Mouse (Mus musculus) hindbrain, embryonic 16.5 days (tissue): Measurements from ENCODE around the gene Ctdsp1. TPM values are rescaled to one million over a fixed set of nuclear protein-coding genes. Genes with fewer than 3 reads are reported as not detected.

ENCODE experiments used
- ATAC-seq: fragments of 200-750 bp; cut with Nextera tagmentation; 2 replicates; pipeline ENCODE4 v1.8.0; 2017; ENCODE audit warnings: moderate TSS enrichment, moderate library complexity
- H3K27ac ChIP-seq: fragments of 300-500 bp; sonication (generic); 2 replicates; pipeline ENCODE4 v1.5.1; 2014; ENCODE audit warnings: low read depth, mild to moderate bottlenecking, control low read depth, low read length, moderate library complexity
- H3K27me3 ChIP-seq: fragments of 300-500 bp; sonication (generic); replicated peaks from 2 replicates; pipeline ENCODE4 v1.6.1; 2014; ENCODE audit warnings: low read length; ENCODE audit not compliant: control insufficient read depth, insufficient read depth
- H3K36me3 ChIP-seq: fragments of 300-500 bp; sonication (generic); 2 replicates; pipeline ENCODE4 v1.6.1; 2014; ENCODE audit warnings: mild to moderate bottlenecking, low read length, moderate library complexity, mixed read lengths; ENCODE audit not compliant: control insufficient read depth, insufficient read depth
- H3K4me1 ChIP-seq: fragments of 300-500 bp; sonication (generic); 2 replicates; pipeline ENCODE4 v1.6.1; 2014; ENCODE audit warnings: low read depth, low read length; ENCODE audit not compliant: control insufficient read depth, insufficient read depth
- H3K4me2 ChIP-seq: fragments of 300-500 bp; sonication (generic); 2 replicates; pipeline ENCODE4 v1.6.1; 2014; ENCODE audit warnings: mild to moderate bottlenecking, low read length, control low read depth, moderate library complexity
- H3K4me3 ChIP-seq: fragments of 300-500 bp; sonication (generic); 2 replicates; pipeline ENCODE4 v1.5.1; 2014; ENCODE audit warnings: mild to moderate bottlenecking, low read length, control low read depth, moderate library complexity
- H3K9ac ChIP-seq: fragments of 300-500 bp; sonication (generic); 2 replicates; pipeline ENCODE4 v1.6.1; 2014; ENCODE audit warnings: low read depth, mild to moderate bottlenecking, control low read depth, low read length, moderate library complexity
- H3K9me3 ChIP-seq: fragments of 300-500 bp; sonication (generic); 2 replicates; pipeline ENCODE4 v1.6.1; 2014; ENCODE audit warnings: mild to moderate bottlenecking, low read length, moderate library complexity; ENCODE audit not compliant: control insufficient read depth
- WGBS: fragments of 180-500 bp; shearing (Covaris S2); extraction: QIAGEN DNeasy Blood & Tissue Kit; methylation state at CpG from one replicate; pipeline ENCODE4 v1.1.7; 2014; 5-methylcytosine and 5-hydroxymethylcytosine counted together
- polyA plus RNA-seq: library from polyadenylated mRNA; unstranded; fragments of >200 nt; fragmentation: Nextera tagmentation; extraction: Ambion mirVana; gene quantifications from 2 replicates; pipeline ENCODE4 v1.2.1, GENCODE M21; 2015

Gene Ctdsp1
- polyA plus RNA-seq, 1 experiment from 2014 or later = 20.0 TPM

DNA sequence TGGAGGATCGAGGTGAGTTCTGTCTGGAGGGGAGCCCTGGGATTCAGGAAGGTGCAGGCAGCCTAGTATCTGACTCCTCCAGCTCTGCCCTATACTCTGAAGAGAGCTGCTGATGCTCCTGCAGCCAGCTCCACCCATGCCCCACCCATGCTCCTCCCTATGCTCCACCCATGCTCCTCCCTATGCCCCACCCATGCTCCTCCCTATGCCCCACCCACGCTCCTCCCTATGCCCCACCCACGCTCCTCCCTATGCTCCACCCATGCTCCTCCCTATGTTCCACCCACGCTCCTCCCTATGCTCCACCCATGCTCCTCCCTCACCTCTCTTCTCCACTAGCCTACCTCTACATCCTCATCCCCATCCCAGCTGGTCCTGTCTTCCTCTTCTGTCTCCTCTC is 23.8 kb downstream of the Ctdsp1 start:
- no peak overlapping the region for H3K4me3 ChIP-seq
- no peaks in the 10 kb centered on the region for H3K27me3 ChIP-seq
- H3K4me1 ChIP-seq = no peaks in the 10 kb centered on the region
- no peak overlapping the region for H3K27ac ChIP-seq
- no peak for ATAC-seq
- no peak overlapping the region for H3K4me2 ChIP-seq
- H3K9me3 ChIP-seq = no peaks in the 10 kb centered on the region
- no peaks in the 10 kb centered on the region for H3K36me3 ChIP-seq
- H3K9ac ChIP-seq = no peak overlapping the region
- WGBS = 52% methylated on average over 4 of the region's 4 CpGs

DNA sequence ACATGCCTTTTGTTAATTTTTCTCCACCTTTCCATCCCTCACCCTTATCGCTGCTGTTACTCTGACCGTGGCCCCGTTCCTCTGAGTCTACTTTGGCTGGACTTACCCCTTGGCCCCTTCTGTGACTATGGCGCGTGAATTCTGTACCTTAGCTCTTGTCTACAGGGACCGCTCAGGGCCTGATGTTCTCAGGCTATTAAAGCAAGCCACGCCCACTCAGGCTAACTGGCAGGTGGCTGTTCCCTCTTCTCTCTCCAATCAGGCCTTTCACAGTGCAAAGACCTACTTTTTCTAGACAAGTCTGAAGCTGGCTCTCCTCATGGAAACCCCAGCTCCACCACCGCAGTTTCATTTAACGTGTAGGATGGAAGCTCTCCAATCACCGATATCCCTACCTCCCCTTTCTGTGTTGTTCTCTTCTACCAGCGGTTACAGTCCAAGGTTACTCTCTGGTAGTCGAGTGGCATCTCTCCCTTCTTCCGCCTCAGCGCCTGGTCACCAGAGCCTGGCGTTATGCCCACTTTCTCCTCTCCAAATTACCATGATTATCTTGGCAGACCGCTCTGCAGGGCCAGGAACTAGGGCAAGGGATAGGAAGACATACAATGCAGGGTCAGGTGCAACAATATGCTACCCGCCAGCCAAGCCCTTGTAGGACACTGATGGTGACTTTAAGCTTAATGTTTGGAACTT is 27.6 kb downstream of the Ctdsp1 start:
- Histone ChIP-seq H3K27me3 (no peaks in the 10 kb centered on the region), H3K4me1 (0 out of 2 replicates have a peak, but pooled peaks cover 2% of the 10 kb centered on the region), H3K27ac (no peak overlapping the region), H3K9me3 (no peaks in the 10 kb centered on the region), H3K4me2 (no peak overlapping the region), H3K4me3 (no peak overlapping the region), H3K36me3 (no peaks in the 10 kb centered on the region), H3K9ac (no peak overlapping the region)
- 80% methylated on average over 17 of the region's 17 CpGs for WGBS
- no peak for ATAC-seq

DNA sequence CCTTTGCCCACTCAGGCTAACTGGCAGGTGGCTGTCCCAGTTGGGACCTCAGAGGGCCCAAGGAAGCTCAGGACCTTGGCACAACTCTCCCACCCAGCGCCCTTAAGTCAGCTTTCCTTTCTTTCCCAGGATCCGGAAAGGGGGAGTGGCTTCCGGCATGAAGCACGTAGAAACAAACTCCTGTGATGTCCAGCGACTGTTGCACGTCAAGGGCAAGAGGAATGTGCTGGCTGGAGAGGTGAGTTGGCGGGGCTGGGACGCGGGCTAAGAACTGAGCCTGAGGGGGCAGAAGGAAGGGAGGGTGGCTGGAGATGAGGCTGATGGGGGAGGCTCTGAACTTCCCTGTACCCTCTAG is 28.1 kb downstream of the Ctdsp1 start:
- H3K4me2 ChIP-seq = no peak overlapping the region
- H3K4me1 ChIP-seq = 0 out of 2 replicates have a peak, but pooled peaks cover 2% of the 10 kb centered on the region
- 69% methylated on average over 9 of the region's 9 CpGs for WGBS
- H3K9me3 ChIP-seq = no peaks in the 10 kb centered on the region
- H3K27me3 ChIP-seq = no peaks in the 10 kb centered on the region
- no peak overlapping the region for H3K27ac ChIP-seq
- no peaks in the 10 kb centered on the region for H3K36me3 ChIP-seq
- H3K9ac ChIP-seq = no peak overlapping the region
- ATAC-seq = no peak
- no peak overlapping the region for H3K4me3 ChIP-seq

DNA sequence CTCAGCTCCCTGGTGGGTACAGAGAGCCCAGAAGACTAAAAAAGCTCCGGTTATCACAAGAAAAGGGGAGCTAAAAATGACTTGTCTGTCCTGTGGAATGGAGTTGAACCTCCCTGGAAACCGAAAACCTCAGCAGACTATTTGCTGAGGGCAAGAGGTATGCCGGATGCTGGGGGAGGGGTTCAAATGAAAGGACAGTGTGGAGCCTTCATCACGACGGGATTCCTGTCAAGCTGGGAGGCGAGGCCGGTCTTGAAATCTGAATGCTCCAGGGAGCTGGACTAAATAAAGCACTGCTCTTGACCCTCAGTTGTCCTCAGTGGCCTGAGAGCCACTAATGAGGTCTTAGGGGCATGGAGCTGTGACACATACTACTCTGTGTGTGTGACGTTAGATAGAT is 31.8 kb downstream of the Ctdsp1 start:
- H3K9ac ChIP-seq = no peak overlapping the region
- no peaks in the 10 kb centered on the region for H3K9me3 ChIP-seq
- no peak overlapping the region for H3K27ac ChIP-seq
- no peak overlapping the region for H3K4me2 ChIP-seq
- WGBS = 22% methylated on average over 8 of the region's 8 CpGs
- no peaks in the 10 kb centered on the region for H3K36me3 ChIP-seq
- H3K27me3 ChIP-seq = no peaks in the 10 kb centered on the region
- no peak for ATAC-seq
- H3K4me3 ChIP-seq = no peak overlapping the region
- H3K4me1 ChIP-seq = 0 out of 2 replicates have a peak, but pooled peaks cover 2% of the 10 kb centered on the region

DNA sequence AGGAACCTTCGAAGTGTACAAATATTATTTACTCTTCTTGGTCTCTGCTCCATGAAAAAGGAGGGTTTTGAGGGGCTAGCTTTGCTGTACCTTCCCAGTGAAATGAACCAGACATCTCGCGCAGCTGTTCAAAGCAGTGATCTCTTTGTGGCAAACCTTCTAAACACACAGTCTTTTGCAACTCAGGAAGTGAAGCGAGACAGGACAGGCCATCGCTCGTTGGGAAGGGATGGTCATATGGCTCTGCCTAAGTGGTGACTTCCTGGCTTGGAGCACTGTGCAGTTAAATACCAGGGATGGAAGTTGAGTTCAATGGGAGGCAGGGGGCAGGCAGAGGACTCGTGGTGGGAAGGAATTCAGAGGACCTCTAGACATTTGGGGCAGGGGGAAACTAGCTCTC is 34.5 kb downstream of the Ctdsp1 start:
- Histone ChIP-seq H3K27ac (no peak overlapping the region), H3K9ac (no peak overlapping the region), H3K4me2 (no peak overlapping the region), H3K4me1 (0 out of 2 replicates have a peak, but pooled peaks cover 2% of the 10 kb centered on the region), H3K36me3 (no peaks in the 10 kb centered on the region), H3K9me3 (no peaks in the 10 kb centered on the region), H3K27me3 (no peaks in the 10 kb centered on the region), H3K4me3 (no peak overlapping the region)
- WGBS = 81% methylated on average over 7 of the region's 7 CpGs
- ATAC-seq = no peak

DNA sequence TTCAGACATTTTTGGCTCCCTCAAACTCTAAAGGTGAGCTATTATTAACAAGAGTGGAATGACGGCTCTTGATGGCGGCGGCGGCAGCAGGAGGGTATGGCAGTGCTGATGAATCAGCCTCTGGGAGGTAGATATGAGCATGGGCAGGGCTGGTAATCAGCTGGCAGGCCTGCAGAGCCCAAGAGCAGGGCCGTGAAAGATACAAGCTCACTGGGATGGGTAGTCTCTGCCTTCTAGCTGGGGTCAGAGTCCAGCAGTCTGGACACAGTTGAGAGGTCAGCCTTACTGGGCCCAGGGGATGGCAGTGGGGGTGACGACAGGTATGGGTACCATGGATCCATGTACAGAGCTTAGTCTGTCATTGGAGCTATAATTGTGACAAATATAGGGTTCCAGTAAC is 41.9 kb downstream of the Ctdsp1 start:
- ATAC-seq = no peak; the same call in 1 of the 2 replicates
- no peak overlapping the region for H3K4me2 ChIP-seq

DNA sequence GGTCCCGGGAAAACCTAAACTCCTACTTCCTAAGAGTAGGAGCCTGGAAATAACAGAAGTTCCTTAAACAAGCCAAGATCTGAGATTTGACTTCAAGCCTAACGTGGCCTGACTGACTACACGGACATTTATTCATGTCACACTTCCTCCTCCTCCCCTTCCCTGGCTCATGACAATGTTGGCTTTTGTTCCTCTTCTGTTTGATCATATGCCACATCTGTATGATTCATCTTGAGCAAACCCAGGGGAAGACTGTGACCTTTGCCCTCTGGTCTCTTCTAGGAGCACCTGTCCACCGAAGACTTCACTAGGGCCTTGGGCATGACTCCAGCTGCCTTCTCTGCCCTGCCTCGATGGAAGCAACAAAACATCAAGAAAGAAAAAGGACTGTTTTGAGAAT is 43.3 kb downstream of the Ctdsp1 start:
- no peaks in the 10 kb centered on the region for H3K27me3 ChIP-seq
- no peak overlapping the region for H3K4me3 ChIP-seq
- peaks cover 15% of the 10 kb centered on the region for H3K36me3 ChIP-seq
- H3K4me2 ChIP-seq = no peak overlapping the region
- H3K4me1 ChIP-seq = no peaks in the 10 kb centered on the region
- H3K9ac ChIP-seq = no peak overlapping the region
- no peak overlapping the region for H3K27ac ChIP-seq
- H3K9me3 ChIP-seq = no peaks in the 10 kb centered on the region
- no peak for ATAC-seq
- 62% methylated on average over 5 of the region's 5 CpGs for WGBS

More for the DNA sequence above, 41.9 kb downstream of the Ctdsp1 start:
- H3K4me3 ChIP-seq = no peak overlapping the region
- WGBS = 79% methylated on average over 6 of the region's 6 CpGs
- no peak overlapping the region for H3K9ac ChIP-seq
- H3K36me3 ChIP-seq = peaks cover 8% of the 10 kb centered on the region
- H3K4me1 ChIP-seq = no peaks in the 10 kb centered on the region
- H3K27ac ChIP-seq = no peak overlapping the region
- H3K9me3 ChIP-seq = no peaks in the 10 kb centered on the region
- H3K27me3 ChIP-seq = no peaks in the 10 kb centered on the region

DNA sequence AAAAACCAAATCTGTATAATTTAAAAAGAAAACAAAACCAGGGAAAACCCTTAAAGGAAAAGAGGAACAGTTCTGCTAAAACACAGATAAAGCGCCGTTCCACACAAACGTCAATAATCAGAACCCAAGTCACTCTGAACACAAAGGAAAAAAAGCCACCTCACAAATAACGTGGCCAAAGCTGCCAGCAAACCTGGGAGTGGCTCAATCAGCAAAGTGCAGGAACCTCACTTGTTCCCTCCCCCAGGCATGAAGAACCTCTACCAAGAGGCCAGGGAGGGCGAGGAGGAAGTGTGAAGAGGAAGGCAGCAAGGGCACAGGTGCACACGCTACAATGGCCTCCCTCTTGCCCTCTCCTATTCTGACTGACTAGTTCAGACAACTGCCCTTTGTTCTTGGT is 44.3 kb downstream of the Ctdsp1 start:
- Histone ChIP-seq H3K4me3 (no peak overlapping the region), H3K27ac (no peak overlapping the region), H3K4me2 (no peak overlapping the region), H3K27me3 (no peaks in the 10 kb centered on the region), H3K9me3 (no peaks in the 10 kb centered on the region), H3K4me1 (no peaks in the 10 kb centered on the region), H3K36me3 (peaks cover 18% of the 10 kb centered on the region), H3K9ac (no peak overlapping the region)
- WGBS = 89% methylated on average over 6 of the region's 6 CpGs
- no peak for ATAC-seq

DNA sequence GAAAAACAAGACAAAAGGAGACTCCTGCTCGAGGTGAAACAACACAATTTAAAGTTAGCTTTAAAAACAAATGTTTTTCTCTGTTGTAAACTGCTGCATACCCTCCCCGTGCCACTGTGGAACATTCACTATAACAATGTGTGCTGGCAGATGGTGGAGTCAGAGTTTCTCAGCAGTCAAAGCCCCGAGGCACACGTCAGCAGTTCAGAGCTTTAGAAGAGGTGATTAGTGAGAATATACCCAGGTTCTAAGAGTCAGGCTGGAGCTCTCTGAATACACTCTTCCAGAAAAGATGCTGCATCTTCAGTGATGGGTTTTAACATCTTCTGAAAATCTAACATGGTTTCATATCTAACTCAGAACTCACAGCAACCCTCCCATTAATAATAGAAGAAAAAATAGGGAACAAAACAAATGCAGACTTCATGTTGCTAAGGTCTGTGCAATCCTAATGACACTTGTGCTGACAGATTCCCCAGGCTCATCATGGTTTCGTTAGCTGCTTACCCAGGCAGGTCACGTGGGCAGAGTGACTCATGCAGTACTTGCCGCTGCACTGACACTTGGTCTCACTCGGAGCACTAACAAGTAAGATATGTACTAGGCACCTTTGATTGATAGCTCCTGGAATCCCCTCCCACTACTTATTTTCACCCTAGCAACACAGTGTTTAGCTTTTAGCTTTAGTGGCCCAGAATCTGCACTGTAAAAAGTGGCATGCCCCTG is 46.6 kb downstream of the Ctdsp1 start:
- Histone ChIP-seq H3K4me1 (no peaks in the 10 kb centered on the region), H3K4me2 (no peak overlapping the region), H3K27ac (no peak overlapping the region), H3K4me3 (no peak overlapping the region), H3K27me3 (no peaks in the 10 kb centered on the region), H3K36me3 (peaks cover 25% of the 10 kb centered on the region), H3K9me3 (no peaks in the 10 kb centered on the region), H3K9ac (no peak overlapping the region)
- WGBS = 69% methylated on average over 8 of the region's 8 CpGs
- 0 out of 2 replicates have a peak, but pooled peaks have one; percentile 67 for ATAC-seq
